Mouse (Mus musculus) embryonic fibroblast, embryonic 13.5 days (primary cell): Measurements from ENCODE around the gene Stfa1.

ENCODE experiments used
- CTCF ChIP-seq: IDR thresholded peaks from 2 replicates; pipeline ENCODE4 v1.5.1; 2011; ENCODE audit warnings: mild to moderate bottlenecking, control low read depth, low read length, moderate library complexity, borderline replicate concordance; ENCODE audit not compliant: insufficient read depth
- POLR2A ChIP-seq: IDR thresholded peaks from 2 replicates; pipeline ENCODE4 v1.6.1; 2011; ENCODE audit warnings: low read depth, mild to moderate bottlenecking, control low read depth, low read length, moderate library complexity

DNA sequence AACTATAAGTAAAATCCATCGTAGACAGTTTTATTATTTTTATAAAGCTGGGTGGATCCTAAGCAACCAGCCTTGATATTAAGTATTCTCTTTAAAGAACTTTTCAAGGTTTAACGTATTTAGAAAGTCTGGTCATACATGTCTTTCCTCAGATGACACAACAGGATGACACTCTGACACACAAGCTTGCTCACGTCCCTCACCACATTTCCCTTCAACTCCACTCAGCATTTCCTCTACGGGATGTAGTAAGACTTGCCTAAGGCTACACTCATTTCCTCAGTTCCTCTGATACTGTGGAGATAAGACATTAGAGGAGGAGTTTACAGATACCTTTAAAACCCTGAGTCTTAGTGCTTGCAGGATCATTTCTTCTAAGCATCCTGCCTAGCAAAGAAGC, 30.9 kb downstream of the Stfa1 start:
- TF ChIP-seq POLR2A (no peak), CTCF (no peak)
